Mouse (Mus musculus) neural tube, embryonic 13.5 days (tissue): ENCODE results near the gene Prlr. TPM values are rescaled to one million over a fixed set of nuclear protein-coding genes. Genes with fewer than 3 reads are reported as not detected.
A peak's percentile ranks its signal among the peaks of the same experiment; 100 is the strongest.

ENCODE experiments used
- ATAC-seq: fragments of 200-750 bp; cut with Nextera tagmentation; 2 replicates; pipeline ENCODE4 v1.8.0; 2017; ENCODE audit warnings: low read depth, mild to moderate bottlenecking, moderate TSS enrichment, moderate library complexity
- H3K27ac ChIP-seq: fragments of 300-500 bp; sonication (generic); replicated peaks from 2 replicates; pipeline ENCODE4 v1.5.1; 2015; ENCODE audit warnings: moderate library complexity, mild to moderate bottlenecking, inconsistent platforms
- H3K27me3 ChIP-seq: fragments of 300-500 bp; sonication (generic); 2 replicates; pipeline ENCODE4 v1.6.1; 2015; ENCODE audit warnings: mild to moderate bottlenecking, inconsistent platforms
- H3K36me3 ChIP-seq: fragments of 300-500 bp; sonication (generic); 2 replicates; pipeline ENCODE4 v1.6.1; 2015; ENCODE audit warnings: mild to moderate bottlenecking, inconsistent platforms
- H3K4me1 ChIP-seq: fragments of 300-500 bp; sonication (generic); replicated peaks from 2 replicates; pipeline ENCODE4 v1.6.1; 2015; ENCODE audit warnings: inconsistent platforms
- H3K4me2 ChIP-seq: fragments of 300-500 bp; sonication (generic); 2 replicates; pipeline ENCODE4 v1.6.1; 2015; ENCODE audit warnings: inconsistent platforms, mild to moderate bottlenecking, moderate library complexity
- H3K4me3 ChIP-seq: fragments of 300-500 bp; sonication (generic); 2 replicates; pipeline ENCODE4 v1.5.1; 2015; ENCODE audit warnings: mild to moderate bottlenecking, inconsistent platforms
- H3K9ac ChIP-seq: fragments of 300-500 bp; sonication (generic); 2 replicates; pipeline ENCODE4 v1.6.1; 2015; ENCODE audit warnings: moderate library complexity, mild to moderate bottlenecking, inconsistent platforms
- H3K9me3 ChIP-seq: fragments of 300-500 bp; sonication (generic); 2 replicates; pipeline ENCODE4 v1.6.1; 2016; ENCODE audit warnings: inconsistent platforms
- WGBS: fragments of 180-500 bp; shearing (Covaris S2); methylation state at CpG from one replicate; pipeline ENCODE4 v1.1.7; 2015; 5-methylcytosine and 5-hydroxymethylcytosine counted together
- polyA plus RNA-seq: library from polyadenylated mRNA; unstranded; fragments of >200 nt; fragmentation: Nextera tagmentation; extraction: Ambion mirVana; gene quantifications from 2 replicates; pipeline ENCODE4 v1.2.1, GENCODE M21; 2015

Prlr gene
- polyA plus RNA-seq, 1 experiment from 2014 or later: 1.1 TPM

DNA sequence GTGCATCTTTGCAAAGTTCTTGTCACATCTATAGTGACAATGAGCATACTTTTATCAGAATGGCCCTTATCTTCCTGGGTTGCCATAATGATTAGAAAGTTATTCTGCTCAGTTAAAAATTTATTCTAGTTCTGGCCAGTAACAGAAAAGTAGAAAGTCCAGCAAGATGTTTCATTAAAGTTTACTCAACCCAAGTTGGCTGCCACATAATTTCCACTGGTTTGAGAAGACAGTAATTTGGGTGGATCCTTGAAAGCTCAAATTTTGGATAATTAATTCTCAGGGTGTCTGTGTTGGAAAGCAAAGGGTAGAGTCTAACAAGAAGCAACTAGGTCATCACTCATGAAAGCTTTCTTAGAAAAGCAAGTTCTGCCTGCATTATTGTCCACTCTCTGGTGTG lies 106.6 kb downstream of the Prlr start:
- Histone ChIP-seq H3K9me3 (no peaks in the 10 kb centered on the region), H3K36me3 (no peaks in the 10 kb centered on the region), H3K4me1 (no peaks in the 10 kb centered on the region), H3K4me2 (no peak overlapping the region), H3K27ac (no peak overlapping the region), H3K9ac (no peak overlapping the region), H3K4me3 (no peak overlapping the region), H3K27me3 (no peaks in the 10 kb centered on the region)
- no peak for ATAC-seq

DNA sequence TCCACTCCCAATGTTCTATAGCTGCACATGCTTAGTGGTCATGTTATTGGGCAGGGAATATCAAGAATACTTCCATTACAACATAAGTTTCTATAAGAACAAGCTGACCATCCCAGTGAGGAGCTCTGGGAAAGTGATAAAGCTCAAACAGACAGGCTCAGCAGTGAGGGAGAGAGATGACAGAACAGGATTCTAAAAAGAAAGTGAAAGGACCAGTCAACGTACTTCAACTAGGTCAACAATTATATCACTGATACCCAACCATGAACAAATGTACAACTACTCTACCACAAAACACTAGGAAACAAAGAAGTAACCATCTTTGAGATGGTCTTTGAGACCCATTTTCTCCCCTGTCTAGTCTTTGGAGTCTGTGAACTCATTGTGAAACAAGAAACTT lies 119.5 kb downstream of the Prlr start:
- H3K4me1 ChIP-seq: no peaks in the 10 kb centered on the region
- H3K36me3 ChIP-seq: no peaks in the 10 kb centered on the region
- 97% methylated on average over 1 of the region's 1 CpGs for whole genome bisulfite sequencing
- H3K4me3 ChIP-seq: no peak overlapping the region
- no peak overlapping the region for H3K9ac ChIP-seq
- ATAC-seq: no peak
- H3K27me3 ChIP-seq: no peaks in the 10 kb centered on the region
- H3K4me2 ChIP-seq: no peak overlapping the region
- H3K27ac ChIP-seq: no peak overlapping the region
- H3K9me3 ChIP-seq: no peaks in the 10 kb centered on the region

DNA sequence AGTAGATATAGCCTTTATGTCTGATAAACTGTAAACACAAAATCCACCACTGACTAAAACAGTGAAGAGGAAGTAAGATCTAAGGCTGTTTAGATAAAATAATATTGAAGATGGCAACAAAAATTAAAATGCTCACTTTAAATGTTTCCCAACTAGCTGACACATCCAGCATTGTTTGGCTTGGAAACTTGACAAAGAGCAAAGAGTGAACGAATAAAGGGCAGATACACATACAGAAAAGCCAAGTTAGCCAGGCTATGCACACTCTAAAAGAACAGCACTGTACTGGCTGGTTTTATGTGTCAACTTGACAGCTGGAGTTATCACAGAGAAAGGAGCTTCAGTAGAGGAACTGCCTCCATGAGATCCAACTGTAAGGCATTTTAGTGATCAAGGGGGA lies 121.0 kb downstream of the Prlr start:
- Histone ChIP-seq H3K4me1 (no peaks in the 10 kb centered on the region), H3K9me3 (no peaks in the 10 kb centered on the region), H3K4me2 (no peak overlapping the region), H3K36me3 (no peaks in the 10 kb centered on the region), H3K27ac (no peak overlapping the region), H3K9ac (no peak overlapping the region), H3K27me3 (no peaks in the 10 kb centered on the region), H3K4me3 (no peak overlapping the region)
- no peak for ATAC-seq
- whole genome bisulfite sequencing: 75% methylated on average over 1 of the region's 1 CpGs

DNA sequence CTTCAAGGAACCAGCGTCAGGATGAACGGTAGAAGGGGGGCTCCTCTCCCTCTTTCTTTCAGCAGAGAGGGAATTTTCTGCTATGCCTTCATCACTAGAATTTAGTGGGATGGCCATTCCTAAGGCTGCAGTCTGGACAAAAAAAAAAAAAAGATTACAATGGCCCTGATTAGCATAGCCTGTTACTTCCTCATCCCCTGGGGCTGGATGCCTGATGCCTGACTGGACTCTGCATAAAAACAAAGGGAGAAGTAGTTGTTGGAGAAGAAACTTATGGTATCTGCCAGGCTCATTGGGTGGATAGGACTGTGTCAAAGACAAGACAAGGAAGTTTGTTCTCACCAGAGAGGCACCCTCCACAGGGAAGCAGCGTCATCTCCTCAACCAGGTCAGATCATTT lies 122.4 kb downstream of the Prlr start:
- Histone ChIP-seq H3K36me3 (no peaks in the 10 kb centered on the region), H3K4me3 (no peak overlapping the region)
- 74% methylated on average over 3 of the region's 3 CpGs for WGBS

DNA sequence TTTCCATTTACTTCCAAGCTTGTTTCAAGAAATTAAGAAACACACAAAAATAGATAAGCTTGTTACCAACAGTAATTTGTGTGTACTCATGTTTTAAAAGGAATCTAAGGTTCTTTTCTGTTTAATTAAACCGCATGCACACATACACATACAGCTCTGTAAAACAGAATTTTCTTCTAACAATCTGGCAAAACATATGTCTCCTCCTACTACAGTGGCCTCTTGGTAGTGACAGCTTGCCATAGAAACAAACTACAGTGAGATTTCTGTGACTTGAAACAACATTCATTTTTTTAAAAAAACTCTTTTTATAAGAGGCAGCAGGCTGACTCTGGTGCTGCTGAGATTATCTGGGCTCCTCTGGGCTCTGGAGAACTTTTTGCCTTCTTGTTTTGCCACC lies 129.4 kb downstream of the Prlr start:
- H3K9ac ChIP-seq: no peak overlapping the region
- H3K4me1 ChIP-seq: no peaks in the 10 kb centered on the region
- no peak overlapping the region for H3K4me2 ChIP-seq
- no peaks in the 10 kb centered on the region for H3K9me3 ChIP-seq
- no peaks in the 10 kb centered on the region for H3K36me3 ChIP-seq
- H3K27ac ChIP-seq: no peak overlapping the region
- ATAC-seq: no peak
- H3K4me3 ChIP-seq: no peak overlapping the region
- no peaks in the 10 kb centered on the region for H3K27me3 ChIP-seq
- 89% methylated on average over 1 of the region's 1 CpGs for WGBS

More for the DNA sequence above, 122.4 kb downstream of the Prlr start:
- Histone ChIP-seq H3K4me2 (no peak overlapping the region), H3K4me1 (no peaks in the 10 kb centered on the region), H3K9ac (no peak overlapping the region), H3K27me3 (no peaks in the 10 kb centered on the region), H3K27ac (no peak overlapping the region), H3K9me3 (no peaks in the 10 kb centered on the region)
- no peak for ATAC-seq

DNA sequence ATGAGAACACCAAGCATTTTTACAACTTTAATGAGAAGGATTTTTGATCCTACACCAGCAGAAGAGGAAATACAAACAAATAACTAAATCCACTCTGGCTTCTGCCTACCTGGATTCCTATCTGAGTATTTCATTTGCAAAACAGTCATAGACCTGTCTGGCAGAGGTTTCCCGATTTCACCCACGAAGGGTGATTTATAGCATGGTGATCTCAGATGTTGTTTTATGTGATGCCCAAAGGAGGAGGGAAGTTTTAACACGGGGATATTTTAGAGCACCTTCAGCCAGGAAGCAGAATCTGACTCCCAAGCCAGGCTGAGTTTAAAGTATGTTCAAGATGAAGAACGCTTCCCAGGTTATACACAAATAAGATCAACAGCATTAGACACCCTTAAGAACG lies 134.8 kb downstream of the Prlr start:
- Histone ChIP-seq H3K4me2 (no peak overlapping the region), H3K4me1 (no peaks in the 10 kb centered on the region), H3K27ac (no peak overlapping the region), H3K9ac (no peak overlapping the region), H3K36me3 (no peaks in the 10 kb centered on the region), H3K9me3 (no peaks in the 10 kb centered on the region), H3K4me3 (no peak overlapping the region), H3K27me3 (no peaks in the 10 kb centered on the region)
- ATAC-seq: no peak
- 81% methylated on average over 5 of the region's 5 CpGs for WGBS

DNA sequence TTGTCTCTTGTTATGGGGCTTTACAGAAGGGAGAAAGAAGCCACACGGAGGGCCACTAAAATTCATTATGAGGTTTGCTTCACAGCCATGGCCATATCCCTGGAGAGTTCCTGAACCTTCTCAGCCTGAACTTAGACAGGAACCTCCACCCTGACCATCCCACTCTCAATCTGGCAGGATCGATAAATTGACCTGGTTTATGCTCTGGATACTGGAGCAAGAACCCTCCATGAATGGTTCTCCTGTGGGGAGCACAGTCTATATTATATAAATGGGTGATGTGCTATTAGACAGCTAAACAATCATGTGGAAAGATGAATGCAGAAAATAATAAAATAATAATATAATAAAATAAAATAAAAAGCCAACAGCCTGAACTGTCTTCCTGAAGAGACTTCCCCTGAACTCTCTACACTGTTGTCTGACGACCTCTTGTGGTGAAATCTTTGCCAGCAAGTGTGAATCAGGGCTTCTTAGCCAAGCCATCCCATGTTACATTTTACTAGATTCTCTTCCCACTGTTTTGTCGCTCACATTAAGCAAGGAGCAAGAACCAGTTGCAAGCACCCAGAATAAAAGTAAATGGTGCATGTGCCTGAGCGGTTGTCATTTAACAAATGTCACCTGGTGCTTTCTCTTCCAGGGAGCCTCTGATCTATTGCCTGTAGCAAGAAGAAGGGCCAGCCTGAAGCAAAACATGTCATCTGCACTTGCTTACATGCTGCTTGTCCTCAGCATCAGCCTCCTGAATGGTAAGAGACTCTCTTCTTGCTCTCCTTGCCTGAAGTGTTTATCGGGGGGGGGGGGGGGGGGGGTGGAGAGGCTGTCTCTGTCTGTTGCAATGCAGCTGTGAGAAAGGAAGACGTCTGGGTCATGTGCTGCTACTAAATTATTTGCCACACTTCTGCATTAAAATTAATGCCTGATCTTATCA lies 136.8 kb downstream of the Prlr start:
- ATAC-seq: peak; percentile 32
- H3K4me2 ChIP-seq: no peak overlapping the region
- 53% methylated on average over 7 of the region's 7 CpGs for WGBS

DNA sequence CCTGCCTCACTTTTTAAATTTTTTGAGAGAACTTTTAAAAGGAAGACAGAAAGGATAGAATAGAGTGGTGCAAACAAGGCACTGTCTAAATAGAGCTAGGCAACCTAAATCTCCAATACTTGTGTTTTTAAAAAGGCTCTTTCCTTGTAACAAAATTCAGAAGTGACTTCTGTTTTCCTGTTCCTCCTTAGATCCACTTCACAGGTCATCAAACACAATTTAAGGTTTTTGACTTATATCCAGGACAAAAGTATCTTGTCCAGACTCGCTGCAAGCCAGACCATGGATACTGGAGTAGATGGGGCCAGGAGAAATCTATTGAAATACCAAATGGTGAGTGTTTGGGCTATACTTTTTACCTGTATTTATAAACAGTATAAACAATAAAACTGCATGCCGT lies 148.0 kb downstream of the Prlr start, which contains the start of gene Gm21973:
Gm21973 (plus strand) TSS at position 301 of the 400 bp plus-strand sequence.
- H3K9me3 ChIP-seq: no peaks in the 10 kb centered on the region; the same call in 1 of the 2 replicates
- no peaks in the 10 kb centered on the region for H3K27me3 ChIP-seq
- WGBS: 89% methylated on average over 2 of the region's 2 CpGs
- H3K4me3 ChIP-seq: no peak within 1 kb of the TSS
- H3K9ac ChIP-seq: no peak within 1 kb of the TSS
- no peak within 1 kb of the TSS for H3K27ac ChIP-seq
- ATAC-seq: no peak
- H3K4me1 ChIP-seq: no peaks in the 10 kb centered on the region
- H3K36me3 ChIP-seq: no peaks in the 10 kb centered on the region
- H3K4me2 ChIP-seq: no peak within 1 kb of the TSS

More for the DNA sequence above, 136.8 kb downstream of the Prlr start:
- Histone ChIP-seq H3K27me3 (no peaks in the 10 kb centered on the region), H3K27ac (no peak overlapping the region), H3K36me3 (no peaks in the 10 kb centered on the region), H3K4me3 (no peak overlapping the region), H3K4me1 (no peaks in the 10 kb centered on the region), H3K9ac (no peak overlapping the region), H3K9me3 (no peaks in the 10 kb centered on the region)

DNA sequence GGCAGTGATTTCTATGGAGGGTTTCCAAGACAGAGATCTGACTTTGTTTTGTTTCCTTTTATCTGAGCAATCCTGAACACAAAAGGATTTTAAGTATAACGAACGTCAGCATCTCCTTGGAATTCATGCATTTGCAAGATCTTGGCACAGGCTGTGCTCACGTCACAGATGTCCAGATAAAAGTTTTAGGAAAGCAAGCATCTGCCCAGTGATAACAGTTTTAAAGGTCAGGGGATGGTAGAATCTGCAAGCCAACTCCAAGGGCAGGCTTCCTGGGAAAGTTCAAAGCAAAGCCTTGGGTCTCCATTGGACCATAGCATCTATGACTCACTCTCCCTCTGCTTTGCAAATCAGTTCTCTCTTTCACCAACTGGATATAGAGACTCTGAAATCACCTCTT lies 153.6 kb downstream of the Prlr start:
- ATAC-seq: no peak
- H3K27me3 ChIP-seq: no peaks in the 10 kb centered on the region
- H3K9me3 ChIP-seq: no peaks in the 10 kb centered on the region
- H3K4me1 ChIP-seq: no peaks in the 10 kb centered on the region
- no peaks in the 10 kb centered on the region for H3K36me3 ChIP-seq
- H3K4me3 ChIP-seq: no peak overlapping the region
- no peak overlapping the region for H3K4me2 ChIP-seq
- no peak overlapping the region for H3K27ac ChIP-seq
- 93% methylated on average over 3 of the region's 3 CpGs for WGBS
- H3K9ac ChIP-seq: no peak overlapping the region

DNA sequence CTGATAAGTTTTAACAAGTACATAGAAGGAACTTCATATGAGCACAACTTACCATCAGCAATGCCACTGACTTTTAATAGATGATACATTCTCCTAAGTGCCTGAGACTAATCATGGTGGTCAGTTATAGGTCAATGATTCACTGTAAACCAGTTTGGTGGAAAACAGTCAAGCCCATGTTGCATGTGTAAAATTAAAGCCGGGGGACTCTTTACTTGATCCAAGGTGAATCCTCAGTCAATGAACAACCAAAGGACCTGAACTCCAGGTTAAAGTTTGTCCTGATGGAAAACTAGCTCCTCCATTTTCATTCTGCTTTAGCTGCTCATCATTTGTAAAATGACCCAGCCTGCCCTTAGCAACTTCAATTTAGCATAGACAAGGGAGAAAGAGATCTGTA lies 155.5 kb downstream of the Prlr start:
- Histone ChIP-seq H3K9me3 (no peaks in the 10 kb centered on the region), H3K9ac (no peak overlapping the region), H3K4me3 (no peak overlapping the region), H3K27me3 (no peaks in the 10 kb centered on the region), H3K4me2 (no peak overlapping the region), H3K4me1 (no peaks in the 10 kb centered on the region), H3K36me3 (no peaks in the 10 kb centered on the region), H3K27ac (no peak overlapping the region)
- ATAC-seq: no peak
- 98% methylated on average over 1 of the region's 1 CpGs for WGBS

DNA sequence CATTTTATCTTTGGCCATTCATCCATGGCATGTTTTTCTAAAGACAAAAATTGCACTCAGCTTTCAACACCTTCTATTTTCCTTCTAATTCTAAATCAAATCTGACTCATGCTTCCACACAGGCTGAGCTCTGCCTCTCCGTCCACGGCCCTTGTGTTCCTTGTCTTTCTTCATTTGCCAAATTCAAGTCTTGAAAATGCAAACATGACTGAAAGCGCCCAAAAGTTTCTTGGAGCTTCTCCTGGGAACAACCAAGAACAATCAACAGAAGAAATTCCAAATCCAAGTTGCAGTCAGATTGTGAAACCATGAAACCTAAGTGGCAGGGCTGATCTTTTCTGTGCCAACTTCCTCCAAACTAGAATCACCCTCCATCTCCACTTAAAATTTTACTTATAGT lies 161.6 kb downstream of the Prlr start:
- H3K4me2 ChIP-seq: no peak overlapping the region
- no peaks in the 10 kb centered on the region for H3K9me3 ChIP-seq
- no peak overlapping the region for H3K27ac ChIP-seq
- H3K4me3 ChIP-seq: no peak overlapping the region
- no peaks in the 10 kb centered on the region for H3K27me3 ChIP-seq
- no peaks in the 10 kb centered on the region for H3K4me1 ChIP-seq
- H3K36me3 ChIP-seq: no peaks in the 10 kb centered on the region
- no peak for ATAC-seq
- 84% methylated on average over 3 of the region's 3 CpGs for WGBS
- H3K9ac ChIP-seq: no peak overlapping the region

DNA sequence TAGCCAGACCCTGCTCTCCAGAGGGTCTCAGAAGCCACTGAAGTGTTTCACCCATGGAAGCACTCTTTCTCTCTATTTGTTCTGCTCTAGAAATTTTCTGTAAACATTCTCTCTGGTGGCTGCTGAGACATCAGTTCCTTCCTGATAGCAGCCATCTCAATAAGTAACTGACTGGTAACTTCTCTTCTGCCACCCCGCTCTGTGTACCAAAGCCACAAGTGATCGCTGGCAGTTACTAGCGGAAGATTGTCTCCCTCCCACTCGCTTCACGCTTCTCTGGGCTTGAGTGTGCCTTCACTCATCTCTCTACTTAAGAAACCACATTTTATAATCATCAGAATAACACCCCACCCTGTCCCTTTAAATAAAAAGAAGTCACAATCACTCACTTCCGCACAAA lies 170.0 kb downstream of the Prlr start:
- ATAC-seq: no peak
- Histone ChIP-seq H3K36me3 (no peaks in the 10 kb centered on the region), H3K27me3 (no peaks in the 10 kb centered on the region), H3K9ac (no peak overlapping the region), H3K27ac (no peak overlapping the region), H3K4me3 (no peak overlapping the region), H3K4me1 (no peaks in the 10 kb centered on the region), H3K9me3 (no peaks in the 10 kb centered on the region), H3K4me2 (no peak overlapping the region)
- 96% methylated on average over 6 of the region's 6 CpGs for WGBS
